ENCODE assay signal across 8 mouse cellular contexts in genomic region chr8:84704867-84705831, GRCm38 (mm10). TPM values are rescaled to one million over a fixed set of nuclear protein-coding genes. Genes with fewer than 3 reads are reported as not detected.
DNase-seq lines count a peak whose midpoint lies in the region; ATAC-seq and TF ChIP-seq lines count a peak whose summit lies in the region.

No protein-coding gene starts in this region.

- H3K4me2 ChIP-seq in CH12.LX (ENCODE audit: insufficient read depth, low read depth, poor library complexity, severe bottlenecking): peak overlapping the region; percentile 81
- H3K4me2 ChIP-seq in forebrain, embryonic 13.5 days: peak overlapping the region; percentile 56

- no peak for TF ChIP-seq CTCF in CH12.LX (conservative IDR thresholded peaks at IDR 0.05 in 1 of 2, IDR thresholded peaks at IDR 0.05 in 1 of 2; ENCODE audit: low read depth in 2 of 2, low read length in 2 of 2)

- H3K36me3 ChIP-seq in CH12.LX (replicated peaks in 1 of 2; ENCODE audit: control insufficient read depth in 1 of 2, insufficient read depth in 1 of 2, low read length in 1 of 2) (peaks cover 9 to 31% of the 10 kb centered on the region in 2 experiments), macrophage (ENCODE audit: inconsistent target) (no peaks in the 10 kb centered on the region)
- peaks cover 15% of the 10 kb centered on the region; the same call in 1 of the 2 replicates for H3K36me3 ChIP-seq in forebrain, embryonic 13.5 days (ENCODE audit: poor library complexity, severe bottlenecking)

- DNase-seq in cerebellum, postnatal 14 days: peak; percentile 46 to 62
- no peak for DNase-seq in cerebellum, adult 9-10 months
- DNase-seq in CH12.LX (ENCODE audit: extremely low read depth): no peak
- DNase-seq in induced T-regulatory cell, adult 2 months (ENCODE audit: low read depth): peak; percentile 35
- DNase-seq in testis, postnatal 14 days (ENCODE audit: low spot score): peak; percentile 49

- H3K4me3 ChIP-seq in CH12.LX (replicated peaks in 1 of 3; ENCODE audit: low read depth in 2 of 3, low read length in 2 of 3, poor library complexity in 1 of 3): peak overlapping the region; percentile 13 to 48 (median 31)
- peak overlapping the region; percentile 37 for H3K4me3 ChIP-seq in forebrain, embryonic 13.5 days
- no peak overlapping the region; the same call in 1 of the 2 replicates for H3K4me3 ChIP-seq in macrophage (ENCODE audit: inconsistent target)

- H3K9ac ChIP-seq in CH12.LX (ENCODE audit: insufficient read depth, low read depth): peak overlapping the region; percentile 65
- peak overlapping the region; percentile 70 for H3K9ac ChIP-seq in forebrain, embryonic 13.5 days

- H3K27ac ChIP-seq in CH12.LX (ENCODE audit: insufficient read depth, low read depth) (peak overlapping the region; percentile 53; the same call in 1 of the 2 replicates), macrophage (peak overlapping the region; percentile 76)
- H3K27ac ChIP-seq in forebrain, embryonic 13.5 days: peak overlapping the region; percentile 88

- ATAC-seq in forebrain, embryonic 13.5 days: no peak
- ATAC-seq in frontal cortex, adult (ENCODE audit: low TSS enrichment): no peak

- H3K27me3 ChIP-seq in CH12.LX (replicated peaks): no peaks in the 10 kb centered on the region
- peaks cover 75% of the 10 kb centered on the region for H3K27me3 ChIP-seq in forebrain, embryonic 13.5 days

- peaks cover 16 to 66% of the 10 kb centered on the region in 2 experiments for H3K4me1 ChIP-seq in CH12.LX (ENCODE audit: control insufficient read depth in 1 of 2, insufficient read depth in 2 of 2)
- H3K4me1 ChIP-seq in forebrain, embryonic 13.5 days: peaks cover 74% of the 10 kb centered on the region

- 2% methylated on average over 61 of the region's 61 CpGs for WGBS in forebrain, embryonic 13.5 days
- 6% methylated on average over 45 of the region's 61 CpGs for WGBS in macrophage (ENCODE audit: missing documents)

- peak; percentile 43 for TF ChIP-seq POLR2A in CH12.LX (IDR thresholded peaks at IDR 0.05; ENCODE audit: low read depth, low read length)

- TF ChIP-seq EP300 in CH12.LX (IDR thresholded peaks at IDR 0.05; ENCODE audit: low read length): no peak

- H3K79me2 ChIP-seq in CH12.LX (replicated peaks; ENCODE audit: control insufficient read depth, extremely low read depth, insufficient read depth, poor library complexity, severe bottlenecking) (peaks cover 18% of the 10 kb centered on the region), macrophage (ENCODE audit: inconsistent target) (peaks cover 27% of the 10 kb centered on the region)

- dilution Hi-C loops in CH12.LX (cut with MboI; ENCODE audit: extremely low pct_ligation_motif_present, extremely low pct_unique_long_range_greater_than_20kb, low sequenced_read_pairs): no loop called here

- no peak for TF ChIP-seq RAD21 in CH12.LX (IDR thresholded peaks at IDR 0.05; ENCODE audit: low read depth, low read length)

- in situ Hi-C loops in CH12.LX (cut with MboI; ENCODE audit: low pct_ligation_motif_present, low pct_unique_long_range_greater_than_20kb, low sequenced_read_pairs): no loop called here

- H3K9me3 ChIP-seq in CH12.LX (replicated peaks; ENCODE audit: low read length): peaks cover 2% of the 10 kb centered on the region
- no peaks in the 10 kb centered on the region for H3K9me3 ChIP-seq in forebrain, embryonic 13.5 days (replicated peaks)

TF ChIP-seq in CH12.LX, 34 proteins besides CTCF, POLR2A, EP300 and RAD21:
- TF ChIP-seq E2F4 (IDR thresholded peaks at IDR 0.05; ENCODE audit: insufficient replicate concordance, low read depth, low read length) (no peak), MXI1 (IDR thresholded peaks at IDR 0.05; ENCODE audit: low read depth, low read length) (0 out of 2 replicates have a peak, but pooled peaks have one; percentile 41), POLR2AphosphoS2 (IDR thresholded peaks at IDR 0.05; ENCODE audit: low read depth, low read length) (0 out of 2 replicates have a peak, but pooled peaks have one; percentile 73)

RNA-seq across cellular contexts. Expression of gene Lyl1, which starts 3.9 kb away (rescaled TPM):
- total RNA-seq in CH12.LX (2012; rRNA removed): 38.5 and 45.5 TPM in 2 replicates
- total RNA-seq in CH12.LX (2014; rRNA removed): 20.3 and 20.6 TPM in 2 replicates
- 53.2 and 54.5 TPM in 2 replicates for polyA plus RNA-seq in CH12.LX (2012; ENCODE audit: insufficient read length, low read depth)
- 1.9 and 2.1 TPM in 2 replicates for polyA plus RNA-seq in forebrain, embryonic 13.5 days (2015; fragmentation: Nextera tagmentation; extraction: Ambion mirVana)
- 100 to 1,000 TPM in 11 of 26 experiments, 10 to 100 TPM in 13, 1 to 10 TPM in 2; 2.3 to 178 (median 69.7) TPM for total RNA-seq in macrophage (2018; cell fraction: chromatin; rRNA removed)
- 10 to 100 TPM in 25 of 26 experiments, 1 to 10 TPM in 1; 6.6 to 88.0 (median 59.5) TPM for total RNA-seq in macrophage (2018; cell fraction: cytosol; rRNA removed)
- 100 to 1,000 TPM in 11 of 26 experiments, 10 to 100 TPM in 14, 1 to 10 TPM in 1; 8.1 to 193 (median 91.8) TPM for total RNA-seq in macrophage (2018; cell fraction: nucleus; rRNA removed)
- polyA plus RNA-seq in macrophage (2018): 38.2 to 65.7 TPM (median 48.7 TPM) in 3 replicates

RNA-seq across cellular contexts. Expression of gene Nacc1, which starts 17.5 kb away (rescaled TPM):
- total RNA-seq in CH12.LX (2012; rRNA removed) (45.1 and 49.0 TPM in 2 replicates), CH12.LX (2014; rRNA removed) (21.9 and 23.3 TPM in 2 replicates)
- polyA plus RNA-seq in CH12.LX (2012; ENCODE audit: insufficient read length, low read depth) (73.0 and 84.1 TPM in 2 replicates), macrophage (2018) (42.2 to 61.4 TPM (median 49.6 TPM) in 3 replicates)
- polyA plus RNA-seq in forebrain, embryonic 13.5 days (2015; fragmentation: Nextera tagmentation; extraction: Ambion mirVana): 16.1 and 18.6 TPM in 2 replicates
- total RNA-seq in macrophage (2018; cell fraction: chromatin; rRNA removed): 10 to 100 TPM; 29.2 to 67.2 (median 42.0) TPM
- 10 to 100 TPM; 49.3 to 73.4 (median 60.7) TPM for total RNA-seq in macrophage (2018; cell fraction: cytosol; rRNA removed)
- total RNA-seq in macrophage (2018; cell fraction: nucleus; rRNA removed): 10 to 100 TPM; 42.8 to 95.1 (median 62.2) TPM

RNA-seq across cellular contexts. Expression of gene G430095P16Rik, which starts 17.7 kb away (rescaled TPM):
- total RNA-seq in CH12.LX (2012; rRNA removed) (0.17 TPM in 1 of 2 replicates, not detected in the other), CH12.LX (2014; rRNA removed) (0.39 TPM in 1 of 2 replicates, not detected in the other)
- polyA plus RNA-seq in CH12.LX (2012; ENCODE audit: insufficient read length, low read depth) (not detected in 2 replicates), macrophage (2018) (not detected in 3 replicates)
- 3.7 and 3.8 TPM in 2 replicates for polyA plus RNA-seq in forebrain, embryonic 13.5 days (2015; fragmentation: Nextera tagmentation; extraction: Ambion mirVana)
- not detected for total RNA-seq in macrophage (2018; cell fraction: chromatin; rRNA removed)
- total RNA-seq in macrophage (2018; cell fraction: cytosol; rRNA removed): under 1 TPM in 5 of 26 experiments, not detected in 21; 0.18 to 0.66 (median 0.31) TPM
- total RNA-seq in macrophage (2018; cell fraction: nucleus; rRNA removed): not detected

RNA-seq across cellular contexts. Expression of gene Trmt1, which starts 19.0 kb away (rescaled TPM):
- total RNA-seq in CH12.LX (2012; rRNA removed) (157 and 160 TPM in 2 replicates), CH12.LX (2014; rRNA removed) (77.0 and 94.5 TPM in 2 replicates)
- polyA plus RNA-seq in CH12.LX (2012; ENCODE audit: insufficient read length, low read depth) (140 and 157 TPM in 2 replicates), macrophage (2018) (24.6 to 51.1 TPM (median 43.5 TPM) in 3 replicates)
- polyA plus RNA-seq in forebrain, embryonic 13.5 days (2015; fragmentation: Nextera tagmentation; extraction: Ambion mirVana): 53.5 and 59.1 TPM in 2 replicates
- 100 to 1,000 TPM; 145 to 258 (median 188) TPM for total RNA-seq in macrophage (2018; cell fraction: chromatin; rRNA removed)
- 10 to 100 TPM; 23.1 to 41.2 (median 31.8) TPM for total RNA-seq in macrophage (2018; cell fraction: cytosol; rRNA removed)
- 100 to 1,000 TPM in 18 of 26 experiments, 10 to 100 TPM in 8; 58.4 to 242 (median 112) TPM for total RNA-seq in macrophage (2018; cell fraction: nucleus; rRNA removed)

RNA-seq across cellular contexts. Expression of gene Ier2, which starts 42.5 kb away (rescaled TPM):
- total RNA-seq in CH12.LX (2012; rRNA removed) (22.7 and 30.3 TPM in 2 replicates), CH12.LX (2014; rRNA removed) (30.9 and 35.4 TPM in 2 replicates)
- polyA plus RNA-seq in CH12.LX (2012; ENCODE audit: insufficient read length, low read depth) (25.7 and 26.3 TPM in 2 replicates), macrophage (2018) (13.1 to 24.0 TPM (median 23.6 TPM) in 3 replicates)
- polyA plus RNA-seq in forebrain, embryonic 13.5 days (2015; fragmentation: Nextera tagmentation; extraction: Ambion mirVana): 35.2 and 35.4 TPM in 2 replicates
- 100 to 1,000 TPM in 11 of 26 experiments, 10 to 100 TPM in 14, 1 to 10 TPM in 1; 8.1 to 794 (median 83.2) TPM for total RNA-seq in macrophage (2018; cell fraction: chromatin; rRNA removed)
- total RNA-seq in macrophage (2018; cell fraction: cytosol; rRNA removed): 1,000 to 10,000 TPM in 1 of 26 experiments, 100 to 1,000 TPM in 16, 10 to 100 TPM in 9; 12.7 to 1,041 (median 226) TPM
- 1,000 to 10,000 TPM in 1 of 26 experiments, 100 to 1,000 TPM in 15, 10 to 100 TPM in 10; 18.1 to 1,358 (median 213) TPM for total RNA-seq in macrophage (2018; cell fraction: nucleus; rRNA removed)

Comparison
In these comparisons a context has a peak if more than half of its experiments do, and no peak if none do; other contexts are left out.
1. DNase-seq: peak in cerebellum, postnatal 14 days (2 of 2), induced T-regulatory cell, adult 2 months (single experiment) and testis, postnatal 14 days (single experiment); none in cerebellum, adult 9-10 months (single experiment) and CH12.LX (single experiment).
2. RNA of gene Lyl1, which starts 3.9 kb away (polyA plus RNA-seq): 53.2 to 54.5 TPM in CH12.LX and 38.2 to 65.7 TPM in macrophage; 1.9 to 2.1 TPM in forebrain, embryonic 13.5 days; every median in the first group is over 10 times any median in the second.
3. Peak in every context shown above with its lines, with median percentiles within 50 percentile points of each other: H3K27ac ChIP-seq.